Mouse (Mus musculus) midbrain, postnatal 0 days (tissue): ENCODE data around the gene Hcrtr1. TPM values are rescaled to one million over a fixed set of nuclear protein-coding genes. Genes with fewer than 3 reads are reported as not detected.

Experiments
- ATAC-seq: fragments of 200-750 bp; cut with Nextera tagmentation; 2 replicates; pipeline ENCODE4 v1.8.0; 2017; ENCODE audit warnings: moderate number of reproducible peaks, mild to moderate bottlenecking, moderate TSS enrichment, moderate library complexity; ENCODE audit not compliant: low FRiP score
- DNase-seq: peaks from one replicate; pipeline ENCODE4 v3.0.0-alpha.2; 2015; ENCODE audit warnings: low spot score
- H3K27ac ChIP-seq: fragments of 300-500 bp; sonication (generic); 2 replicates; pipeline ENCODE4 v1.5.1; 2014; ENCODE audit warnings: low read depth, mild to moderate bottlenecking, low read length, mixed read lengths
- H3K27me3 ChIP-seq: fragments of 300-500 bp; sonication (generic); 2 replicates; pipeline ENCODE4 v1.6.1; 2014; ENCODE audit warnings: low read length, control low read depth, mixed read lengths; ENCODE audit not compliant: insufficient read depth
- H3K36me3 ChIP-seq: fragments of 300-500 bp; sonication (generic); 2 replicates; pipeline ENCODE4 v1.6.1; 2014; ENCODE audit warnings: low read length, control low read depth, mixed read lengths; ENCODE audit not compliant: insufficient read depth
- H3K4me1 ChIP-seq: fragments of 300-500 bp; sonication (generic); 2 replicates; pipeline ENCODE4 v1.6.1; 2014; ENCODE audit warnings: mild to moderate bottlenecking, control low read depth, antibody characterized with exemption, low read length, mixed read lengths; ENCODE audit not compliant: insufficient read depth
- H3K4me2 ChIP-seq: fragments of 300-500 bp; sonication (generic); 2 replicates; pipeline ENCODE4 v1.6.1; 2014; ENCODE audit warnings: low read depth, mild to moderate bottlenecking, low read length, mixed read lengths; ENCODE audit not compliant: poor library complexity, severe bottlenecking
- H3K4me3 ChIP-seq: fragments of 300-500 bp; sonication (generic); 2 replicates; pipeline ENCODE4 v1.5.1; 2014; ENCODE audit warnings: low read depth, mild to moderate bottlenecking, low read length, moderate library complexity
- H3K9ac ChIP-seq: fragments of 300-500 bp; sonication (generic); replicated peaks from 2 replicates; pipeline ENCODE4 v1.6.1; 2014; ENCODE audit warnings: mild to moderate bottlenecking, low read length, moderate library complexity, mixed read lengths; ENCODE audit not compliant: poor library complexity, severe bottlenecking
- H3K9me3 ChIP-seq: fragments of 300-500 bp; sonication (generic); 2 replicates; pipeline ENCODE4 v1.6.1; 2016; ENCODE audit warnings: low read length, control low read depth
- CTCF ChIP-seq: IDR thresholded peaks from 2 replicates; pipeline ENCODE4 v1.5.1; 2016; ENCODE audit warnings: antibody characterized with exemption, mild to moderate bottlenecking
- WGBS: fragments of 180-500 bp; shearing (Covaris S2); extraction: QIAGEN DNeasy Blood & Tissue Kit; methylation state at CpG from one replicate; pipeline ENCODE4 v1.1.7; 2014; 5-methylcytosine and 5-hydroxymethylcytosine counted together
- polyA plus RNA-seq: library from polyadenylated mRNA; unstranded; fragments of >200 nt; fragmentation: Nextera tagmentation; extraction: Ambion mirVana; gene quantifications from 2 replicates; pipeline ENCODE4 v1.2.1, GENCODE M21; 2015
- total RNA-seq: library from RNA; depleted of rRNA; stranded (reverse); fragments of >200 nt; gene quantifications from 2 replicates; pipeline ENCODE4 v1.2.3, GENCODE M21; 2014

Hcrtr1 gene
- total and polyA plus RNA-seq, 2 experiments from 2014 or later, result 13.9 to 20.4 TPM

- no peak for ATAC-seq
- WGBS, result 49% methylated on average over 13 of the region's 13 CpGs
- H3K4me2 ChIP-seq, result no peak overlapping the region
- no peaks in the 10 kb centered on the region for H3K9me3 ChIP-seq
- H3K27ac ChIP-seq, result no peak overlapping the region
- TF ChIP-seq CTCF, result no peak
- no peak for DNase-seq
- H3K36me3 ChIP-seq, result peaks cover 23% of the 10 kb centered on the region
- no peak overlapping the region for H3K4me3 ChIP-seq
- H3K9ac ChIP-seq, result no peak overlapping the region
- no peaks in the 10 kb centered on the region; the same call in 1 of the 2 replicates for H3K27me3 ChIP-seq
- H3K4me1 ChIP-seq, result no peaks in the 10 kb centered on the region
These were observed 8.4 kb downstream of the Hcrtr1 start for GRCm38 (mm10) chr4:130130641-130131350.

GRCm38 (mm10) chr4:130130082-130130481, 9.1 kb downstream of the Hcrtr1 start:
- Histone ChIP-seq H3K4me2 (no peak overlapping the region), H3K9ac (no peak overlapping the region), H3K27ac (no peak overlapping the region), H3K9me3 (no peaks in the 10 kb centered on the region), H3K4me3 (no peak overlapping the region), H3K27me3 (no peaks in the 10 kb centered on the region; the same call in 1 of the 2 replicates), H3K4me1 (no peaks in the 10 kb centered on the region), H3K36me3 (peaks cover 30% of the 10 kb centered on the region)
- no peak for TF ChIP-seq CTCF
- no peak for DNase-seq
- ATAC-seq, result no peak
- 68% methylated on average over 10 of the region's 10 CpGs for WGBS

DNA sequence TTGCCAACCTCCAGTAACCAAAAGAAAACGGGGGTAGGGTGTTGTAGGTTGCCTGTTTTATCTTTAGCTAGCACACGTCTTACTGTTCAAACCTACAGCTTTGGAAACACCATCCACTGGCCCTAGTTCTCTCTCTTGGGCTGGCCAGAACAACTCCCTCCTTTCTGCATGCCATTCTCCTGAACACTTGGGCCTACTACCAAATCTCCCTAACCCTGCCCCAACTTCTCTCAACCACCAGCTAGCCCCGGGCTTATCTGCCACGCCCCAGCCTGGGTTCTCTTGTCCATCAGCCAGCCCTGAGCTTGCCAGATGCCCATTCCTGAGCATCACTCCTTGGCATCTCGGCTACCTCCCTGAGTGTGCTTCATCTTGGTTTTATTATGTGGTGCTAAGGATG, 10.3 kb downstream of the Hcrtr1 start:
- Histone ChIP-seq H3K27me3 (no peaks in the 10 kb centered on the region), H3K36me3 (peaks cover 33% of the 10 kb centered on the region), H3K4me3 (no peak overlapping the region), H3K9ac (no peak overlapping the region), H3K4me1 (no peaks in the 10 kb centered on the region), H3K9me3 (no peaks in the 10 kb centered on the region), H3K4me2 (no peak overlapping the region), H3K27ac (no peak overlapping the region)
- WGBS, result 81% methylated on average over 5 of the region's 5 CpGs
- TF ChIP-seq CTCF, result no peak
- ATAC-seq (no peak), DNase-seq (no peak)

DNA sequence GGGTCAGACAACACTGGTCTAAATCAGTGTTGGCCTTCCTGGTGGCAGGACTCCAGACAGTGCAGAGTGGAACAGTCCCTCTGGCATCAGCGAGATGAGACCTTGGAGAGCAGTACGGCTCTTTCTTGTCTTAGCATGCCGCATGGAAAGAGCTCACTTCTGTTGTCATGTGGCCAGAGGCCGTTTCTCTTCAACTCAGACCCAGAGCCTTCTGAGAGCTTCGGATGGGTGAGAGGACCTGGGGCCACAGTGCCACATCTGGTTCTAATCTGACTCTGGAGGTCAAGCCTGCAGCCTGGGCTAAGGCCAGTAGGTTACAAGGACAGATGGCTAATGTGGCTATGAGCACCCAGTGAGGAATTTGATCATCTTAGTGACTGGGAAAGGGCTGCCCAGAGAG, 13.2 kb downstream of the Hcrtr1 start:
- DNase-seq (no peak), ATAC-seq (no peak)
- H3K27ac ChIP-seq, result no peak overlapping the region
- no peaks in the 10 kb centered on the region for H3K9me3 ChIP-seq
- H3K4me3 ChIP-seq, result no peak overlapping the region
- no peak overlapping the region for H3K9ac ChIP-seq
- no peak for TF ChIP-seq CTCF
- H3K4me1 ChIP-seq, result no peaks in the 10 kb centered on the region; the same call in 1 of the 2 replicates
- H3K36me3 ChIP-seq, result peaks cover 56% of the 10 kb centered on the region
- H3K27me3 ChIP-seq, result no peaks in the 10 kb centered on the region
- no peak overlapping the region for H3K4me2 ChIP-seq
- 83% methylated on average over 5 of the region's 5 CpGs for WGBS

- H3K27me3 ChIP-seq, result no peaks in the 10 kb centered on the region
- ATAC-seq (no peak), DNase-seq (no peak)
- H3K36me3 ChIP-seq, result peaks cover 56% of the 10 kb centered on the region
- TF ChIP-seq CTCF, result no peak
- H3K4me2 ChIP-seq, result no peak overlapping the region
- H3K4me1 ChIP-seq, result no peaks in the 10 kb centered on the region; the same call in 1 of the 2 replicates
- H3K9ac ChIP-seq, result no peak overlapping the region
- no peaks in the 10 kb centered on the region for H3K9me3 ChIP-seq
- H3K27ac ChIP-seq, result no peak overlapping the region
- H3K4me3 ChIP-seq, result no peak overlapping the region
- WGBS, result 86% methylated on average over 6 of the region's 6 CpGs
These were observed 14.0 kb downstream of the Hcrtr1 start for GRCm38 (mm10) chr4:130125164-130125563.

GRCm38 (mm10) chr4:130124110-130124509, 15.0 kb downstream of the Hcrtr1 start:
- no peak overlapping the region for H3K4me2 ChIP-seq
- DNase-seq, result no peak
- H3K27me3 ChIP-seq, result no peaks in the 10 kb centered on the region
- H3K36me3 ChIP-seq, result peaks cover 56% of the 10 kb centered on the region
- no peak overlapping the region for H3K27ac ChIP-seq
- no peaks in the 10 kb centered on the region for H3K9me3 ChIP-seq
- 93% methylated on average over 4 of the region's 4 CpGs for WGBS
- TF ChIP-seq CTCF, result no peak
- H3K9ac ChIP-seq, result no peak overlapping the region
- no peak overlapping the region for H3K4me3 ChIP-seq
- no peak for ATAC-seq
- H3K4me1 ChIP-seq, result no peaks in the 10 kb centered on the region; the same call in 1 of the 2 replicates
